Mouse (Mus musculus) layer of hippocampus, adult 11-12 months (tissue): ENCODE data around the gene AC131692.1.

Source experiments
- DNase-seq: peaks from one replicate; pipeline ENCODE4 v3.0.0; 2022; ENCODE audit warnings: low spot score

Gene AC131692.1

GRCm38 (mm10) chr19:6094119-6094518 lies at the start of gene AC131692.1:
Gene AC131692.1 (plus strand): TSS chr19:6094419.
- DNase-seq = no peak

GRCm38 (mm10) chr19:6045366-6046293 lies 48.6 kb upstream of the AC131692.1 start:
- no peak for DNase-seq

- peak; percentile 91 for DNase-seq
These were observed 47.7 kb upstream of the AC131692.1 start, which contains the start of gene Syvn1 for GRCm38 (mm10) chr19:6046294-6047153. Gene Syvn1 (plus strand): TSS chr19:6046576.

GRCm38 (mm10) chr19:6047154-6047898 lies 46.9 kb upstream of the AC131692.1 start:
- DNase-seq = no peak

GRCm38 (mm10) chr19:6047899-6048166 lies 46.4 kb upstream of the AC131692.1 start:
- DNase-seq = no peak

- DNase-seq = no peak
These were observed 45.4 kb upstream of the AC131692.1 start for GRCm38 (mm10) chr19:6048681-6049410.

GRCm38 (mm10) chr19:6052516-6052915 lies 41.7 kb upstream of the AC131692.1 start:
- no peak for DNase-seq

GRCm38 (mm10) chr19:6054296-6054695 lies 39.9 kb upstream of the AC131692.1 start:
- DNase-seq = no peak

- no peak for DNase-seq
These were observed 37.5 kb upstream of the AC131692.1 start for GRCm38 (mm10) chr19:6056696-6057095.

- peak; percentile 99 for DNase-seq
These were observed 36.7 kb upstream of the AC131692.1 start, which contains the start of the genes Mrpl49 and Fau for GRCm38 (mm10) chr19:6057313-6058096. Gene Mrpl49 (minus strand): TSS chr19:6057785. Gene Fau (plus strand): TSS chr19:6057844.

- no peak for DNase-seq
These were observed 35.7 kb upstream of the AC131692.1 start for GRCm38 (mm10) chr19:6058513-6058912.

GRCm38 (mm10) chr19:6058966-6059365 lies 35.3 kb upstream of the AC131692.1 start:
- DNase-seq = no peak

- peak; percentile 94 for DNase-seq
These were observed 33.1 kb upstream of the AC131692.1 start, which contains the start of gene Znhit2 for GRCm38 (mm10) chr19:6061021-6061533. Gene Znhit2 (plus strand): TSS chr19:6061192.

- DNase-seq = no peak
These were observed 32.4 kb upstream of the AC131692.1 start for GRCm38 (mm10) chr19:6061641-6062302.

- no peak for DNase-seq
These were observed 31.8 kb upstream of the AC131692.1 start for GRCm38 (mm10) chr19:6062418-6062817.

- DNase-seq = no peak
These were observed 31.1 kb upstream of the AC131692.1 start for GRCm38 (mm10) chr19:6063081-6063480.

- DNase-seq = no peak
These were observed 27.6 kb upstream of the AC131692.1 start for GRCm38 (mm10) chr19:6066571-6066970.

GRCm38 (mm10) chr19:6067011-6067723 lies 27.1 kb upstream of the AC131692.1 start:
- peak; percentile 83 for DNase-seq
